Mouse (Mus musculus) MEL (cell line): Measurements from ENCODE around the gene Mettl17. TPM values are rescaled to one million over a fixed set of nuclear protein-coding genes. Genes with fewer than 3 reads are reported as not detected.
"Not testable (repeated sequence)": the region's sequence is repeated elsewhere in the genome, so short reads cannot be mapped to it uniquely, and the experiment has no call there.

Experiments used
- DNase-seq: peaks from one replicate; pipeline ENCODE4 v3.0.0; 2011; ENCODE audit warnings: low read depth, low spot score
- H3K27ac ChIP-seq: 2 replicates; pipeline ENCODE4 v1.5.1; 2012; ENCODE audit warnings: low read depth, mild to moderate bottlenecking, control low read depth, low read length, moderate library complexity; ENCODE audit not compliant: control insufficient read depth
- H3K27me3 ChIP-seq, 2 experiments: fragments of 150-350 bp in 1 of 2; sonication (generic) in 1 of 2; 2 replicates each; pipeline ENCODE4 v1.6.1; 2012; ENCODE audit warnings: low read length in 2 of 2, mild to moderate bottlenecking in 2 of 2, improper control_type of control experiment in 1 of 2, moderate library complexity in 1 of 2; ENCODE audit not compliant: insufficient read depth in 2 of 2, control insufficient read depth in 1 of 2
- H3K36me3 ChIP-seq, 2 experiments: 2 replicates each; pipeline ENCODE4 v1.6.1; 2012 to 2014; ENCODE audit warnings: low read length in 2 of 2, improper control_type of control experiment in 1 of 2, inconsistent platforms in 1 of 2, mild to moderate bottlenecking in 1 of 2; ENCODE audit not compliant: insufficient read depth in 2 of 2, control insufficient read depth in 1 of 2
- H3K4me1 ChIP-seq, 2 experiments: fragments of 150-350 bp in 1 of 2; sonication (generic) in 1 of 2; 2 replicates each; pipeline ENCODE4 v1.6.1; 2012; ENCODE audit warnings: low read length in 2 of 2, improper control_type of control experiment in 1 of 2, mild to moderate bottlenecking in 1 of 2; ENCODE audit not compliant: insufficient read depth in 2 of 2, control insufficient read depth in 1 of 2
- H3K4me3 ChIP-seq, 2 experiments: fragments of 150-350 bp in 1 of 2; sonication (generic) in 1 of 2; 2 replicates each; pipeline ENCODE4 v1.5.1; 2012; ENCODE audit warnings: low read depth in 2 of 2, low read length in 2 of 2, mild to moderate bottlenecking in 2 of 2, moderate library complexity in 2 of 2, control low read depth in 1 of 2, improper control_type of control experiment in 1 of 2; ENCODE audit not compliant: control insufficient read depth in 1 of 2, insufficient read depth in 1 of 2
- H3K79me2 ChIP-seq: 2 replicates; pipeline ENCODE4 v1.6.1; 2012; ENCODE audit warnings: mild to moderate bottlenecking, low read length, moderate library complexity; ENCODE audit not compliant: control insufficient read depth, poor library complexity, insufficient read depth
- H3K9ac ChIP-seq: 2 replicates; pipeline ENCODE4 v1.6.1; 2012; ENCODE audit warnings: low read depth, mild to moderate bottlenecking, control low read depth, low read length, moderate library complexity; ENCODE audit not compliant: control insufficient read depth, poor library complexity, severe bottlenecking
- H3K9me3 ChIP-seq: fragments of 150-350 bp; sonication (generic); replicated peaks from 2 replicates; pipeline ENCODE4 v1.6.1; 2012; ENCODE audit warnings: mild to moderate bottlenecking, low read length, improper control_type of control experiment, moderate library complexity; ENCODE audit not compliant: insufficient read depth
- BHLHE40 ChIP-seq: IDR thresholded peaks from 2 replicates; pipeline ENCODE4 v1.6.1; 2012; ENCODE audit warnings: low read depth, mild to moderate bottlenecking, inconsistent platforms, low read length, improper control_type of control experiment, borderline replicate concordance
- CHD1 ChIP-seq: IDR thresholded peaks from 2 replicates; pipeline ENCODE4 v1.6.1; 2012; ENCODE audit warnings: low read depth, mild to moderate bottlenecking, inconsistent platforms, low read length, improper control_type of control experiment
- CHD2 ChIP-seq: IDR thresholded peaks from 2 replicates; pipeline ENCODE4 v1.6.1; 2011; ENCODE audit warnings: low read length, improper control_type of control experiment
- CTCF ChIP-seq, 3 experiments: IDR thresholded peaks in 2 of 3; conservative IDR thresholded peaks in 1 of 3; 2 replicates each; pipeline ENCODE4 v1.5.1; 2011 to 2012; ENCODE audit warnings: low read length in 3 of 3, low read depth in 2 of 3, mild to moderate bottlenecking in 2 of 3, improper control_type of control experiment in 1 of 3, inconsistent platforms in 1 of 3, mixed read lengths in 1 of 3, moderate library complexity in 1 of 3; ENCODE audit not compliant: control insufficient read depth in 1 of 3, insufficient read depth in 1 of 3, poor library complexity in 1 of 3, severe bottlenecking in 1 of 3
- ELF1 ChIP-seq: IDR thresholded peaks from 2 replicates; pipeline ENCODE4 v1.6.1; 2014; ENCODE audit warnings: low read depth, mild to moderate bottlenecking, inconsistent platforms, low read length, improper control_type of control experiment, moderate library complexity
- EP300 ChIP-seq, 2 experiments: IDR thresholded peaks; 2 replicates each; pipeline ENCODE4 v1.6.1; 2011; ENCODE audit warnings: improper control_type of control experiment in 2 of 2, low read length in 2 of 2, low read depth in 1 of 2, mild to moderate bottlenecking in 1 of 2
- ETS1 ChIP-seq: IDR thresholded peaks from 2 replicates; pipeline ENCODE4 v1.6.1; 2012; ENCODE audit warnings: low read depth, mild to moderate bottlenecking, inconsistent platforms, low read length, improper control_type of control experiment, moderate library complexity
- GATA1 ChIP-seq: IDR thresholded peaks from 2 replicates; pipeline ENCODE4 v1.6.1; 2011; ENCODE audit warnings: low read depth, low read length, improper control_type of control experiment
- JUND ChIP-seq: IDR thresholded peaks from 2 replicates; pipeline ENCODE4 v1.6.1; 2011; ENCODE audit warnings: low read depth, mild to moderate bottlenecking, improper control_type of control experiment, low read length
- MAFK ChIP-seq: IDR thresholded peaks from 2 replicates; pipeline ENCODE4 v1.6.1; 2011; ENCODE audit warnings: low read depth, mild to moderate bottlenecking, low read length, improper control_type of control experiment, borderline replicate concordance
- MAX ChIP-seq: IDR thresholded peaks from 2 replicates; pipeline ENCODE4 v1.6.1; 2011; ENCODE audit warnings: low read length, improper control_type of control experiment
- MYB ChIP-seq: IDR thresholded peaks from 2 replicates; pipeline ENCODE4 v1.6.1; 2011; ENCODE audit warnings: mild to moderate bottlenecking, low read depth, low read length, improper control_type of control experiment
- MYC ChIP-seq: IDR thresholded peaks from 2 replicates; pipeline ENCODE4 v1.6.1; 2011; ENCODE audit warnings: low read depth, mild to moderate bottlenecking, low read length, improper control_type of control experiment, moderate library complexity
- POLR2A ChIP-seq, 2 experiments: IDR thresholded peaks; 2 replicates each; pipeline ENCODE4 v1.6.1; 2011 to 2012; ENCODE audit warnings: low read length in 2 of 2, mild to moderate bottlenecking in 2 of 2, control low read depth in 1 of 2, improper control_type of control experiment in 1 of 2, low read depth in 1 of 2, moderate library complexity in 1 of 2; ENCODE audit not compliant: control insufficient read depth in 1 of 2, insufficient read depth in 1 of 2, poor library complexity in 1 of 2
- POLR2AphosphoS2 ChIP-seq: IDR thresholded peaks from 2 replicates; pipeline ENCODE4 v1.6.1; 2011; ENCODE audit warnings: low read length, improper control_type of control experiment
- RAD21 ChIP-seq: IDR thresholded peaks from 2 replicates; pipeline ENCODE4 v1.6.1; 2011; ENCODE audit warnings: mild to moderate bottlenecking, low read depth, low read length, improper control_type of control experiment
- SIN3A ChIP-seq: IDR thresholded peaks from 2 replicates; pipeline ENCODE4 v1.6.1; 2012; ENCODE audit warnings: low read length, improper control_type of control experiment, inconsistent platforms
- SMC3 ChIP-seq: IDR thresholded peaks from 2 replicates; pipeline ENCODE4 v1.6.1; 2011; ENCODE audit warnings: low read depth, low read length, improper control_type of control experiment
- TAL1 ChIP-seq: IDR thresholded peaks from 2 replicates; pipeline ENCODE4 v1.6.1; 2012; ENCODE audit warnings: mild to moderate bottlenecking, inconsistent platforms, low read length, moderate library complexity, mixed read lengths
- TCF12 ChIP-seq: IDR thresholded peaks from 2 replicates; pipeline ENCODE4 v1.6.1; 2014; ENCODE audit warnings: low read depth, mild to moderate bottlenecking, inconsistent platforms, low read length, improper control_type of control experiment, moderate library complexity
- UBTF ChIP-seq: IDR thresholded peaks from 2 replicates; pipeline ENCODE4 v1.6.1; 2012; ENCODE audit warnings: low read depth, mild to moderate bottlenecking, inconsistent platforms, low read length, improper control_type of control experiment, moderate library complexity, borderline replicate concordance; ENCODE audit not compliant: insufficient read depth
- USF1 ChIP-seq: IDR thresholded peaks from 2 replicates; pipeline ENCODE4 v1.6.1; 2014; ENCODE audit warnings: low read depth, mild to moderate bottlenecking, inconsistent platforms, low read length, improper control_type of control experiment, moderate library complexity
- ZNF384 ChIP-seq: IDR thresholded peaks from 2 replicates; pipeline ENCODE4 v1.6.1; 2012; ENCODE audit warnings: low read depth, mild to moderate bottlenecking, inconsistent platforms, low read length, improper control_type of control experiment
- polyA plus RNA-seq, 2 experiments: library from polyadenylated mRNA; stranded (reverse) in 1 of 2; unstranded in 1 of 2; fragments of >175 nt in 1 of 2; fragments of >200 nt in 1 of 2; gene quantifications; 2 replicates each; pipeline versions ENCODE4 v1.2.1 to v1.2.4; 2012; ENCODE audit warnings: low replicate concordance in 2 of 2, low read depth in 1 of 2; ENCODE audit not compliant: insufficient read length in 2 of 2, insufficient read depth in 1 of 2, missing spikeins in 1 of 2
- total RNA-seq: library from RNA; depleted of rRNA; stranded (reverse); fragments of 300-350 nt; gene quantifications from 2 replicates; pipeline ENCODE4 v1.2.3, GENCODE M21; 2012

The Mettl17 gene
- total and polyA plus RNA-seq, 3 experiments: 28.3 to 54.4 TPM; not detected in 1

DNA sequence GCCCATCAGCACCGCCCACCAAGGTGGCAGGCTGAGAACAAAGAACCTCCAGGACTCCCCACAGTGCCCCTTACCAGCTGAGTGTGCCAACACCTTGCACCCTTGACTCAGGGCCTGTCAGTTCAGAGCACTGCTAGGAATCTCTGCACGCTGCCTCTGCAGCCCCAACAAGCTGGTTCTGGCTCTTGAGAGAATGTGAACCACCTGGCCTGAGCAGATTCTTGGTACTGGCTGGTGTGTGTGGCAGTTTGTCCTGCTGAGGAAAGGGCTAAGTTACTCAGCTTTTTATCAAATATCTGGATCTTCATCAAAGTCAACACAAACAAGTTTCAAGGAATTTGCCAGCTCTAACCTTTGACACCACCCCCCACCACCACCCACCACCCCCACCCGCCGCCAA lies 38.9 kb downstream of the Mettl17 start:
- H3K9me3 ChIP-seq: no peaks in the 10 kb centered on the region
- H3K9ac ChIP-seq: no peak overlapping the region
- no peak overlapping the region for H3K4me3 ChIP-seq
- H3K27me3 ChIP-seq: no peaks in the 10 kb centered on the region
- H3K4me1 ChIP-seq: no peaks in the 10 kb centered on the region
- H3K27ac ChIP-seq: no peak overlapping the region
- no peaks in the 10 kb centered on the region for H3K36me3 ChIP-seq
- TF ChIP-seq EP300 (IDR thresholded peaks at IDR 0.05; ENCODE audit: low read depth in 1 of 2, low read length in 2 of 2) (no peak), MAX (no peak), GATA1 (no peak), ELF1 (no peak), BHLHE40 (no peak), CTCF (IDR thresholded peaks at IDR 0.05 in 2 of 3, conservative IDR thresholded peaks at IDR 0.05 in 1 of 3; ENCODE audit: control insufficient read depth in 1 of 3, insufficient read depth in 1 of 3, low read depth in 2 of 3, low read length in 3 of 3, poor library complexity in 1 of 3, severe bottlenecking in 1 of 3) (no peak), SMC3 (no peak), MAFK (no peak), RAD21 (no peak), CHD1 (no peak), POLR2AphosphoS2 (no peak), UBTF (no peak), POLR2A (IDR thresholded peaks at IDR 0.05; ENCODE audit: control insufficient read depth in 1 of 2, insufficient read depth in 1 of 2, low read depth in 1 of 2, low read length in 2 of 2, poor library complexity in 1 of 2) (no peak), USF1 (no peak)
- DNase-seq: no peak
- no peaks in the 10 kb centered on the region for H3K79me2 ChIP-seq

DNA sequence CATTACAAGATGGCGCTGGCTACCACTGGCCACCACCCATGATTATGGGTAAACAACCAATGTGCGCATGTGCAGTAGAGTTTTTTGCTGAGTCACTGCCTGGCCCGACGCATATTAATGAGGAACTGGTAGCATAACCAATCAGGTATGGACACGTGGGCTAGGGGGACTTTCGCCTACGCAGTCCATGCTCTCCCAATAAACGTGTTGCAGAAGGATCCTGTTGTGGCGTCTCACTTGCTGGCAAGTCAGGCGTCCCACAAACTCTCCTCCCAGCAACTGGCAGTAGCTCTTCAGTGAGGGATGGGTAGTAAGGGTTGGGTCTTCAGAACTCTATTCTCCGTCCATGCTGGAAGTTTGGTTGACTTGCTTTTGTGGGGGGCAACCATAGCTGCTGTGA lies 42.3 kb downstream of the Mettl17 start:
- H3K36me3 ChIP-seq, H3K27ac ChIP-seq, H3K9me3 ChIP-seq: not testable (repeated sequence)

DNA sequence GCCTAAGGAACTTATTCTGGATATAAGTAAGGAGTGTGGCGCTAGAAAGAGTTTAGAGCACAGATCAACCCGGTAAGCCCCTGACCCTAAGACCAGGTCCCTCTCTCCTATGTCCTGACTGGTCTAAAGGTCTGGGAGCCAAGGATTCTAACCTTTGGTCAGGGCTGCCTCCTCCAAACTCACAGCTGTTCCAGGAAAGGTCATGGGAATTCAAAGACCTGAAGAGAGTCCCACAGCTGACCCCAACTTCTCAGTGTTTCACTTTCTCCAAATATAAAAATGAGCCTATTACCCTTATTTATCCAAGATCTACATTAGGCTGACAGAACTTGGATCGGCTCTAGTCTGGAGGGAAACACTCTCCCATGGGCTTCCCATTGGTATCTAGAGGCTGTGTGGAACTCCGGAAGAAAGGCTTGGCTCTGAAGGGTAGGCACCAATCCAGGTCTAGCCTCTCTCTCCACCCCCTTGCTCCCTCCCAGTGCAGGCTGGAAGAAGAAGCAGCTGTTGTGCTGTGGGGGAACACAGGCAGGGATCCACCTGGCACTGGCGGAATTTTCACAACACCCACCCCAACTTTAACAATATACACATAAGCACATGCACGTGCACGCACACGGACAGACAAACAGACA lies 44.8 kb downstream of the Mettl17 start:
- Histone ChIP-seq H3K79me2 (no peaks in the 10 kb centered on the region), H3K36me3 (no peaks in the 10 kb centered on the region), H3K27me3 (no peaks in the 10 kb centered on the region), H3K4me1 (no peaks in the 10 kb centered on the region), H3K9me3 (no peaks in the 10 kb centered on the region), H3K27ac (no peak overlapping the region), H3K9ac (no peak overlapping the region), H3K4me3 (peak overlapping the region in 1 of 2 experiments; percentile 49; a peak in 3 of 4 replicates)
- TF ChIP-seq MAFK (no peak), SIN3A (no peak), BHLHE40 (no peak), MYB (no peak), ELF1 (no peak), MYC (no peak), ZNF384 (no peak), JUND (no peak), UBTF (no peak), CHD2 (no peak), ETS1 (no peak), TAL1 (no peak), TCF12 (no peak)
- no peak for DNase-seq

More for the DNA sequence above, 42.3 kb downstream of the Mettl17 start:
- H3K79me2 ChIP-seq, H3K27me3 ChIP-seq, H3K4me1 ChIP-seq, H3K9ac ChIP-seq, DNase-seq, H3K4me3 ChIP-seq: not testable (repeated sequence)
